Mouse (Mus musculus): ENCODE measurements at regions not wholly inside any gene's neighbourhood (a gene's known extent, or its start where the extent isn't known, plus 50 kb on each side); places are given as distances from the start of the nearest gene placed in this dataset.
A peak's percentile ranks its signal among the peaks of the same experiment; 100 is the strongest.

DNA sequence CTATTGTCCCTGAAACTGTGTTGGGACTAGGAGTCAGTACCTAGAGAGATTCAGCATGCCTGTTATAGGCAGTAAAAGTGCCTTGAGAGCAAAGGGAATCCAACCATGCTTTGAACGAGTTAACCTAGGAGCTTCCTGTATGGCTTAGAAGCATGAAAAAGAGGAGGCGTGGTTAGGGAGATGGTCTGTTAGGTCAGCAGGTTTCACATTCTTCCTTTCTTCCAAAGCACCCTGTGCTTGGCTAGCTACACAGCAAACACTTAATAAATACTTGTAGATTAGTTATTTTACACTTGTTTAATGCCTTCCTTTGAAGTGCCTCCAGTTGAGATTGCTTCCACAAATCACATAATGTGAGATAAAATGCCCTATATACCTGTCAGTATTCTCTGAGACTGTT, 284.9 kb upstream of the Adgra3 start:
- ATAC-seq (ENCODE audit: insufficient read depth) = no peak
- H3K4me3 ChIP-seq (ENCODE audit: insufficient read depth in 1 of 2, low read depth in 2 of 2, low read length in 2 of 2) = no peak overlapping the region
- TF ChIP-seq EP300 (IDR thresholded peaks at IDR 0.05; ENCODE audit: low read depth) (no peak), CTCF (IDR thresholded peaks at IDR 0.05; ENCODE audit: low read depth) (no peak)
- no peak overlapping the region for H3K9ac ChIP-seq (replicated peaks)
- no peaks in the 10 kb centered on the region for H3K27me3 ChIP-seq (ENCODE audit: control insufficient read depth, insufficient read depth, low read length)
- H3K27ac ChIP-seq = no peak overlapping the region
- 35% methylated on average over 2 of the region's 2 CpGs for whole genome bisulfite sequencing (ENCODE audit: insufficient replicate concordance)
- H3K36me3 ChIP-seq (replicated peaks; ENCODE audit: control insufficient read depth, insufficient read depth, low read depth) = no peaks in the 10 kb centered on the region
- H3K4me2 ChIP-seq (ENCODE audit: low read depth) = no peak overlapping the region
- no peak for DNase-seq (ENCODE audit: low read depth in 3 of 3, low spot score in 3 of 3)
- no peaks in the 10 kb centered on the region for H3K4me1 ChIP-seq (replicated peaks; ENCODE audit: control insufficient read depth in 2 of 2, insufficient read depth in 2 of 2, low read length in 1 of 2)
- H3K9me3 ChIP-seq (ENCODE audit: control insufficient read depth, low read length) = no peaks in the 10 kb centered on the region

DNA sequence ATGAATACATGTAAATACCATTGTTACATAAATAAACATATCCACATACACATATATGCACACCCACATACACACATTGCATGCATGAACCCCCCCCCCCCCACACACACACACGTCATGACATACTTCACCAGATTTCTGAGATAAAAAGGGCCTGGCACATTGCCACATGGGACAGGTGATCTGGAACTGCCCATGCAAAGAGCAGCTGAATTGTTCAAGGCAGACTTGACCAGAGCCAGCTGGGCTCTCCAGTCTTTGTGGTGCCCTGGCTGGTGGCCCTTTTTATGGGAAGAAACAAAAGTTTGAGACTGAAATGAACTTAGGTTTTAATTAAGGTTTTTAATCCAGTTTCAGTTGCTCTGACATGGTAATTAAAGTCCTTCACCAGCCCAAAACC, 250.7 kb upstream of the Adgra3 start:
- H3K9ac ChIP-seq (replicated peaks) = no peak overlapping the region
- no peak overlapping the region for H3K4me3 ChIP-seq (ENCODE audit: insufficient read depth in 1 of 2, low read depth in 2 of 2, low read length in 2 of 2)
- no peak for ATAC-seq (ENCODE audit: insufficient read depth)
- no peak overlapping the region for H3K27ac ChIP-seq
- TF ChIP-seq CTCF (IDR thresholded peaks at IDR 0.05; ENCODE audit: low read depth) (no peak), EP300 (IDR thresholded peaks at IDR 0.05; ENCODE audit: low read depth) (no peak)
- no peaks in the 10 kb centered on the region for H3K4me1 ChIP-seq (replicated peaks; ENCODE audit: control insufficient read depth in 2 of 2, insufficient read depth in 2 of 2, low read length in 1 of 2)
- WGBS (ENCODE audit: insufficient replicate concordance) = 33% methylated on average over 1 of the region's 1 CpGs
- H3K9me3 ChIP-seq (ENCODE audit: control insufficient read depth, low read length) = no peaks in the 10 kb centered on the region
- H3K36me3 ChIP-seq (replicated peaks; ENCODE audit: control insufficient read depth, insufficient read depth, low read depth) = no peaks in the 10 kb centered on the region
- no peaks in the 10 kb centered on the region for H3K27me3 ChIP-seq (ENCODE audit: control insufficient read depth, insufficient read depth, low read length)
- no peak for DNase-seq (ENCODE audit: low read depth in 3 of 3, low spot score in 3 of 3)
- H3K4me2 ChIP-seq (ENCODE audit: low read depth) = no peak overlapping the region

DNA sequence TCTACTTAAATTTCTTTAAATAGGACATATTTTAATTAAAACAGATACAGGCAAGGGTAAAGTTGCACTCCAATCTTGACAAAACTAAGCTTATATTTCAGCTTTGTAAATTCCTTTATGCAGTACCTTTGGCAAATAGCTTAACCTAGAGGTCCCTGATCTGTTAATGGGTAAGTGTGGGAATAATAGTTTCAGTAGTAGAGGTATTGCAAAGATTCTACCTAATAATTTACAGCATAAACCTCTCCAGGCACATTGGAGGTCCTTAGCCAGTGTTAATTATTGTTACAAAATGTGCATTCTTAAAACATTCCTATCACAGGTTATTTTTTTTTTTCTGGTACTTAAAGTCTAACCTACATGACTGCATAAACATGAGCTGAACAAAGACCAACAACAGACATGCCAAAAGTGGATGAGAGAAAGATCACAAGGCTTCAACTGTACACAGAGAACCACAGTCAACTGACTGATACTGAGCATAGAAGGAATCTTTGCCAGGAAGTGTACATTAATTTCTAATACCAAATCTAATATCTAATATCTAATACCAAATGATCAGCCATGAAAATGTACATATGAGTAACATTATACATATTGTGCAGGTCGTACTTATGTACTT, 245.2 kb upstream of the Adgra3 start:
- Histone ChIP-seq H3K27ac (no peak overlapping the region), H3K4me1 (replicated peaks; ENCODE audit: control insufficient read depth in 2 of 2, insufficient read depth in 2 of 2, low read length in 1 of 2) (no peaks in the 10 kb centered on the region), H3K9ac (replicated peaks) (no peak overlapping the region), H3K4me2 (ENCODE audit: low read depth) (no peak overlapping the region), H3K4me3 (ENCODE audit: insufficient read depth in 1 of 2, low read depth in 2 of 2, low read length in 2 of 2) (no peak overlapping the region), H3K9me3 (ENCODE audit: control insufficient read depth, low read length) (no peaks in the 10 kb centered on the region), H3K36me3 (replicated peaks; ENCODE audit: control insufficient read depth, insufficient read depth, low read depth) (no peaks in the 10 kb centered on the region), H3K27me3 (ENCODE audit: control insufficient read depth, insufficient read depth, low read length) (no peaks in the 10 kb centered on the region)
- no peak for ATAC-seq (ENCODE audit: insufficient read depth)
- TF ChIP-seq CTCF (IDR thresholded peaks at IDR 0.05; ENCODE audit: low read depth) (no peak), EP300 (IDR thresholded peaks at IDR 0.05; ENCODE audit: low read depth) (no peak)
- DNase-seq (ENCODE audit: low read depth in 3 of 3, low spot score in 3 of 3) = no peak
- WGBS (ENCODE audit: insufficient replicate concordance) = 26% methylated on average over 1 of the region's 1 CpGs

DNA sequence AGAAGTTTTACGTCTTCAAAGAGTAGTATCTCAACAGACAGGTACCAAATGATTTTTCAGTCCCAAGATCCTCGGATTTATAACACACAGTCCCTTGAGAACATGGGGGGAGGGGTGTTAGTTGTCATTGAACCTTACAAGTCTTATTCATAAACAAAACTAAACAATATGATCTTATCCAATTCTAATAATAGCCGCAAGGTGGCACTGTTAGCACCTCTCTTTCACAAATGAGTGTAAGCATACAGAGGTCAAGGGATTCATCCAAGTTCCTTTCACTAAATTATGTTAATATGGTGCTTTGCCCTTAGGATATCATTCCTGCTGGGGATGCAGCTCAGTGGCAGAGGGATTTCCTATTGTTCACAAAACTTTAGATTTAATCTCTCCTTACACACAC, 235.0 kb upstream of the Adgra3 start:
- Histone ChIP-seq H3K4me2 (ENCODE audit: low read depth) (no peak overlapping the region), H3K36me3 (replicated peaks; ENCODE audit: control insufficient read depth, insufficient read depth, low read depth) (no peaks in the 10 kb centered on the region), H3K27ac (no peak overlapping the region), H3K4me1 (replicated peaks; ENCODE audit: control insufficient read depth in 2 of 2, insufficient read depth in 2 of 2, low read length in 1 of 2) (no peaks in the 10 kb centered on the region), H3K4me3 (ENCODE audit: insufficient read depth in 1 of 2, low read depth in 2 of 2, low read length in 2 of 2) (no peak overlapping the region), H3K9me3 (ENCODE audit: control insufficient read depth, low read length) (no peaks in the 10 kb centered on the region), H3K9ac (replicated peaks) (no peak overlapping the region), H3K27me3 (ENCODE audit: control insufficient read depth, insufficient read depth, low read length) (no peaks in the 10 kb centered on the region)
- DNase-seq (ENCODE audit: low read depth in 3 of 3, low spot score in 3 of 3) (no peak), ATAC-seq (ENCODE audit: insufficient read depth) (no peak)
- TF ChIP-seq CTCF (IDR thresholded peaks at IDR 0.05; ENCODE audit: low read depth) = peak; percentile 13; the same call in 1 of the 2 replicates
- no peak for TF ChIP-seq EP300 (IDR thresholded peaks at IDR 0.05; ENCODE audit: low read depth)
- 42% methylated on average over 3 of the region's 3 CpGs for whole genome bisulfite sequencing (ENCODE audit: insufficient replicate concordance)

DNA sequence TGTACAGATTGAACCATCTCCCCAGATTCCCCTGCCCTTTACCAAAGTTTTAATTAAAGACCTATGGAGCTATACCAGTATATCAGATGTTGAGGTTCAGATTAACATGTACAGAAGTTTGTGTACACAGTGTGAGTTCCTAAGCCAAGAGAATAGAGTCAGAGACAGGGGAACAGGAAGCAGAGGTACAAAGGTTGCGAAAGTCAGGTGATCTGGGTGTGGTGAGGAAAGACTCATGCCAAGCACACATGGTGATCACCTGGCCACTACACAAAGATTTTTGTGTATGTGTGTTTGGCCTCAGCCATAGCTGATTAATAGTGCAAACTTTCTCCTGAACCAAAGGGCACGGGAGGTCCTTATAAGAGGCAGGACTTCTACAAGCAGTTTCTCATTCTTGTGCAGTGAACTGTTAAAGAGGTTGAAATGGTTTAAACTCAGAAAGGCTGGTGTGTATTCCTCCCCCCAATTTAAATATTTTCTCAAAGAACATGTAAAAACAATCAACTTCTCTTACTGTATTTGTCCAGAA, 232.1 kb upstream of the Adgra3 start:
- DNase-seq (ENCODE audit: low read depth in 3 of 3, low spot score in 3 of 3) = no peak
- no peak for ATAC-seq (ENCODE audit: insufficient read depth)
- WGBS (ENCODE audit: insufficient replicate concordance) = 48% methylated on average over 2 of the region's 2 CpGs
- H3K4me3 ChIP-seq (ENCODE audit: insufficient read depth in 1 of 2, low read depth in 2 of 2, low read length in 2 of 2) = no peak overlapping the region
- no peaks in the 10 kb centered on the region for H3K36me3 ChIP-seq (replicated peaks; ENCODE audit: control insufficient read depth, insufficient read depth, low read depth)
- H3K9ac ChIP-seq (replicated peaks) = no peak overlapping the region
- no peaks in the 10 kb centered on the region for H3K27me3 ChIP-seq (ENCODE audit: control insufficient read depth, insufficient read depth, low read length)
- H3K9me3 ChIP-seq (ENCODE audit: control insufficient read depth, low read length) = no peaks in the 10 kb centered on the region
- TF ChIP-seq EP300 (IDR thresholded peaks at IDR 0.05; ENCODE audit: low read depth) (no peak), CTCF (IDR thresholded peaks at IDR 0.05; ENCODE audit: low read depth) (no peak)
- no peak overlapping the region for H3K4me2 ChIP-seq (ENCODE audit: low read depth)
- no peak overlapping the region for H3K27ac ChIP-seq
- H3K4me1 ChIP-seq (replicated peaks; ENCODE audit: control insufficient read depth in 2 of 2, insufficient read depth in 2 of 2, low read length in 1 of 2) = no peaks in the 10 kb centered on the region
